Mouse (Mus musculus): ENCODE results near the gene Socs1. TPM values are rescaled to one million over a fixed set of nuclear protein-coding genes. Genes with fewer than 3 reads are reported as not detected.
"Not testable (repeated sequence)": the region's sequence is repeated elsewhere in the genome, so short reads cannot be mapped to it uniquely, and the experiment has no call there.

The Socs1 gene
- polyA plus RNA-seq, 1 experiment from 2014 or later, result 6.9 TPM

DNA sequence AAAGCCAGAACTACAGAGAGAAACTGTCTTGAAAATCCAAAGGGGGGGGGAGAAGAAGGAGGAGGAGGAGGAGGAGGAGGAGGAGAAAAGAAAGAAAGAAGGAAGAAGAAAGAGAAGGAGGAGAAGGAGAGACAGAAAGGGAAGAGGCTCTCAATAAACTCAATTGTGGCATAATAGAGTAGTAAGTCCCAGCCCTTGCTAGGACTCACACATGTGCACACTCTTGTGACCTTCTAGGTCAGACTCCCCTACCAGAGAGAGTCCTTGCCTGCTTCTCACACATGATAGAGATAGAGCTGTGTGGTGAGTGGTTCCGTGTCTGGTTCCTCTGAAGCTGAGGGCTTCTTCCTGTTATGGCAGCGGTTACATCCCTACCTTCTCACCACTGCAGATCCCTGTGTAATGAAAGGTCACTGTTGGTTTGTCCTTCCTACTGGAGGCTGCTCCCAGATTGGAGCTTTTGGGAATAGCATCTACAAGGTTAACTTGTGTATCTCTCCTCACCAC, 27.6 kb upstream of the Socs1 start, which contains the start of gene Gm11172:
TSS of gene Gm11172 (plus strand) at position 51 of the 507 bp plus-strand sequence.
- Histone ChIP-seq H3K4me3 (replicated peaks) (no peak within 1 kb of the TSS), H3K9ac (no peak within 1 kb of the TSS), H3K27ac (no peak within 1 kb of the TSS), H3K9me3 (no peaks in the 10 kb centered on the region), H3K36me3 (no peaks in the 10 kb centered on the region), H3K27me3 (replicated peaks) (no peaks in the 10 kb centered on the region), H3K4me1 (replicated peaks) (no peaks in the 10 kb centered on the region), H3K4me2 (replicated peaks) (no peak within 1 kb of the TSS)
- WGBS, result 94% methylated on average over 2 of the region's 2 CpGs
- ATAC-seq, result no peak

DNA sequence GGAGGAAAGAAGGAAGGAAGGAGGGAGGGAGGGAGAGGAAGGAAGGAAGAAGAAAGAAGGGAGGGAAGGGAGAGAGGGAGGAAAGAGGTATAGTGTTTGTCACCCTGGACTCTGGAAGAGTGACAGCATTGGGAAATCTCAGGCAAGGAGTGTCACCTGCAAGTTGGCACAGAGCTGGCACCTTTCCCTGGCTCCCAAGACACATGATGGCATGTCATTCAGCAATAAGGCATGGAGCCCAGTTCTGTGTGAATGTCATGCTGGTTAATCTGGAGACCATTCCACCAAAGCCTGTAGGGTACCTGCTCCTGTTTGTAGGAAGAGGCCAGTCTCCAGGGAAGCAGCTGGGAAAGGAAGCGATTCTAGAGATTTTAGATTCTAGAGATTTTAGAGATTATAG, 25.0 kb upstream of the Socs1 start:
- no peaks in the 10 kb centered on the region for H3K27me3 ChIP-seq (replicated peaks)
- no peaks in the 10 kb centered on the region for H3K36me3 ChIP-seq
- H3K4me3 ChIP-seq (replicated peaks), result no peak overlapping the region
- no peaks in the 10 kb centered on the region for H3K9me3 ChIP-seq
- 88% methylated on average over 1 of the region's 1 CpGs for WGBS
- ATAC-seq, result no peak
- no peak overlapping the region for H3K27ac ChIP-seq
- no peak overlapping the region for H3K4me2 ChIP-seq (replicated peaks)
- H3K4me1 ChIP-seq (replicated peaks), result no peaks in the 10 kb centered on the region
- no peak overlapping the region for H3K9ac ChIP-seq

- WGBS, result 85% methylated on average over 10 of the region's 10 CpGs
- ATAC-seq, result no peak
- no peaks in the 10 kb centered on the region for H3K4me1 ChIP-seq (replicated peaks)
These were observed 20.6 kb upstream of the Socs1 start, which contains the start of gene Prm1 for GRCm38 (mm10) chr16:10805789-10806527. TSS of gene Prm1 (minus strand) at chr16:10805839.

GRCm38 (mm10) chr16:10802420-10802819, 17.1 kb upstream of the Socs1 start:
- WGBS, result 65% methylated on average over 3 of the region's 3 CpGs
- not testable (repeated sequence) for H3K4me2 ChIP-seq (replicated peaks); H3K9me3 ChIP-seq; H3K4me3 ChIP-seq (replicated peaks); H3K27ac ChIP-seq; H3K27me3 ChIP-seq (replicated peaks); H3K4me1 ChIP-seq (replicated peaks); H3K9ac ChIP-seq; H3K36me3 ChIP-seq
- peak; percentile 95 for ATAC-seq

More at GRCm38 (mm10) chr16:10805789-10806527, 20.6 kb upstream of the Socs1 start, which contains the start of gene Prm1:
- no peak within 1 kb of the TSS for H3K9ac ChIP-seq
- no peaks in the 10 kb centered on the region for H3K27me3 ChIP-seq (replicated peaks)
- no peak within 1 kb of the TSS for H3K27ac ChIP-seq
- H3K4me3 ChIP-seq (replicated peaks), result no peak within 1 kb of the TSS
- H3K36me3 ChIP-seq, result no peaks in the 10 kb centered on the region
- no peaks in the 10 kb centered on the region for H3K9me3 ChIP-seq
- no peak within 1 kb of the TSS for H3K4me2 ChIP-seq (replicated peaks)

GRCm38 (mm10) chr16:10796034-10796433, 10.7 kb upstream of the Socs1 start, which contains the start of gene Prm2:
TSS of gene Prm2 (minus strand) at chr16:10796134.
- 75% methylated on average over 6 of the region's 6 CpGs for WGBS
- no peak for ATAC-seq
- Histone ChIP-seq H3K36me3 (no peaks in the 10 kb centered on the region), H3K4me3 (replicated peaks) (no peak within 1 kb of the TSS), H3K27me3 (replicated peaks) (peaks cover 18% of the 10 kb centered on the region), H3K9ac (no peak within 1 kb of the TSS), H3K4me1 (replicated peaks) (no peaks in the 10 kb centered on the region), H3K4me2 (replicated peaks) (no peak within 1 kb of the TSS), H3K9me3 (no peaks in the 10 kb centered on the region), H3K27ac (no peak within 1 kb of the TSS)

GRCm38 (mm10) chr16:10790702-10791101, 5.4 kb upstream of the Socs1 start, which contains the start of gene Prm3:
TSS of gene Prm3 (minus strand) at chr16:10790914.
- H3K9ac ChIP-seq, result no peak within 1 kb of the TSS
- WGBS, result 72% methylated on average over 9 of the region's 9 CpGs
- H3K4me3 ChIP-seq (replicated peaks), result no peak within 1 kb of the TSS
- ATAC-seq, result no peak
- peaks cover 1% of the 10 kb centered on the region; the same call in 1 of the 2 replicates for H3K27me3 ChIP-seq (replicated peaks)
- no peak within 1 kb of the TSS for H3K27ac ChIP-seq
- no peak within 1 kb of the TSS for H3K4me2 ChIP-seq (replicated peaks)
- H3K36me3 ChIP-seq, result no peaks in the 10 kb centered on the region
- peaks cover 5% of the 10 kb centered on the region; the same call in 1 of the 2 replicates for H3K4me1 ChIP-seq (replicated peaks)
- H3K9me3 ChIP-seq, result no peaks in the 10 kb centered on the region

GRCm38 (mm10) chr16:10788866-10789265, 3.5 kb upstream of the Socs1 start:
- H3K4me1 ChIP-seq (replicated peaks), result peaks cover 12% of the 10 kb centered on the region; the same call in 1 of the 2 replicates
- no peaks in the 10 kb centered on the region for H3K27me3 ChIP-seq (replicated peaks)
- no peak overlapping the region for H3K4me3 ChIP-seq (replicated peaks)
- no peak overlapping the region for H3K27ac ChIP-seq
- H3K36me3 ChIP-seq, result no peaks in the 10 kb centered on the region
- no peak overlapping the region for H3K4me2 ChIP-seq (replicated peaks)
- no peak overlapping the region for H3K9ac ChIP-seq
- H3K9me3 ChIP-seq, result no peaks in the 10 kb centered on the region
- ATAC-seq, result no peak
- 80% methylated on average over 4 of the region's 4 CpGs for WGBS

- H3K4me3 ChIP-seq (replicated peaks), result no peak within 1 kb of the TSS
- no peaks in the 10 kb centered on the region for H3K27me3 ChIP-seq (replicated peaks)
- no peak within 1 kb of the TSS for H3K9ac ChIP-seq
- H3K9me3 ChIP-seq, result no peaks in the 10 kb centered on the region
- peaks cover 17% of the 10 kb centered on the region; the same call in 1 of the 2 replicates for H3K4me1 ChIP-seq (replicated peaks)
- no peak for ATAC-seq
- WGBS, result 56% methylated on average over 16 of the region's 16 CpGs
- H3K27ac ChIP-seq, result no peak within 1 kb of the TSS
- H3K36me3 ChIP-seq, result no peaks in the 10 kb centered on the region
- no peak within 1 kb of the TSS for H3K4me2 ChIP-seq (replicated peaks)
These were observed 2.9 kb upstream of the Socs1 start, which contains the start of gene Tnp2 for GRCm38 (mm10) chr16:10788271-10788670. TSS of gene Tnp2 (minus strand) at chr16:10788660.

DNA sequence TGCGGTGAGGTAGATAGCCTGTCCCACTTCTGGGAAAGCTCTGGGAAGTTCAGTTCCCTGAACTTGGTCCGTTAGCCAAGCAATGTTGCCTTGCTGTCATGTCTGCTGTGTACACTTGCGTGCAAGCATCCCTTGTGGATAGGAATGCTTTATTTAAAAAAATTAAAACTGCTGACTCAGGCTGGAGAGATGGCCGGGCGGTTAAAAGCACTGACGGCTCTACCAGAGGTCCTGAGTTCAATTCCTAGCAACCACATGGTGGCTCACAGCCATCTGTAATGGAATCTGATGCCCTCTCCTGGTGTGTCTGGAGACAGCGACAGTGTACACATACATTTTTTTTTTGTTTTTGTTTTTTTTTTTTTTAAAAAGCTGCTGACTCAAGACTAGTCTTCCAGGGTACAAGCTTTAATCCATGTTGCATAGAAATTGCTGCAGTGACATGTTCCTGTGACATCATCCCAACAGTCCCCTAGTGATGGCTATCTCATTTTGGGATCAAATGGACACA, 2.3 kb upstream of the Socs1 start:
- Histone ChIP-seq H3K4me2 (replicated peaks) (no peak overlapping the region), H3K9me3 (no peaks in the 10 kb centered on the region), H3K27ac (no peak overlapping the region), H3K4me3 (replicated peaks) (no peak overlapping the region), H3K9ac (no peak overlapping the region), H3K4me1 (replicated peaks) (peaks cover 24% of the 10 kb centered on the region), H3K36me3 (no peaks in the 10 kb centered on the region), H3K27me3 (replicated peaks) (no peaks in the 10 kb centered on the region)
- WGBS, result 83% methylated on average over 7 of the region's 7 CpGs
- ATAC-seq, result no peak

- H3K36me3 ChIP-seq, result no peaks in the 10 kb centered on the region
- WGBS, result 59% methylated on average over 4 of the region's 4 CpGs
- no peak for ATAC-seq
- H3K9ac ChIP-seq, result no peak overlapping the region; the same call in 1 of the 2 replicates
- H3K9me3 ChIP-seq, result no peaks in the 10 kb centered on the region
- H3K27ac ChIP-seq, result peak overlapping the region; percentile 99; the same call in 1 of the 2 replicates
- peak overlapping the region; percentile 91 for H3K4me2 ChIP-seq (replicated peaks)
- no peaks in the 10 kb centered on the region for H3K27me3 ChIP-seq (replicated peaks)
- H3K4me3 ChIP-seq (replicated peaks), result no peak overlapping the region
- H3K4me1 ChIP-seq (replicated peaks), result peaks cover 28% of the 10 kb centered on the region
These were observed 1.6 kb upstream of the Socs1 start for GRCm38 (mm10) chr16:10786782-10787547.

- peak overlapping the region; percentile 99 for H3K27ac ChIP-seq
- peaks cover 34% of the 10 kb centered on the region for H3K4me1 ChIP-seq (replicated peaks)
- no peaks in the 10 kb centered on the region for H3K9me3 ChIP-seq
- H3K27me3 ChIP-seq (replicated peaks), result no peaks in the 10 kb centered on the region
- peak overlapping the region; percentile 91 for H3K4me2 ChIP-seq (replicated peaks)
- peak; percentile 46 for ATAC-seq
- peak overlapping the region; percentile 83 for H3K4me3 ChIP-seq (replicated peaks)
- WGBS, result under 1% methylated on average over 9 of the region's 9 CpGs
- no peaks in the 10 kb centered on the region for H3K36me3 ChIP-seq
- H3K9ac ChIP-seq, result peak overlapping the region; percentile 71
These were observed 952 bp upstream of the Socs1 start for GRCm38 (mm10) chr16:10786288-10786687.
